Mouse (Mus musculus) hindbrain, embryonic 11.5 days (tissue): ENCODE data around the gene Pxn. TPM values are rescaled to one million over a fixed set of nuclear protein-coding genes. Genes with fewer than 3 reads are reported as not detected.

Experiments used
- ATAC-seq: fragments of 200-750 bp; cut with Nextera tagmentation; 2 replicates; pipeline ENCODE4 v1.8.0; 2017; ENCODE audit warnings: mild to moderate bottlenecking, moderate TSS enrichment, moderate library complexity; ENCODE audit not compliant: low FRiP score
- DNase-seq: peaks from one replicate; pipeline ENCODE4 v3.0.0-alpha.2; 2015; ENCODE audit warnings: low spot score
- H3K27ac ChIP-seq: fragments of 300-500 bp; sonication (generic); 2 replicates; pipeline ENCODE4 v1.5.1; 2014; ENCODE audit warnings: mild to moderate bottlenecking, low read depth, low read length
- H3K27me3 ChIP-seq: fragments of 300-500 bp; sonication (generic); 2 replicates; pipeline ENCODE4 v1.6.1; 2014; ENCODE audit warnings: mild to moderate bottlenecking, low read length, moderate library complexity, mixed read lengths; ENCODE audit not compliant: control insufficient read depth, insufficient read depth
- H3K36me3 ChIP-seq: fragments of 300-500 bp; sonication (generic); 2 replicates; pipeline ENCODE4 v1.6.1; 2014; ENCODE audit warnings: mild to moderate bottlenecking, low read length, moderate library complexity, mixed read lengths; ENCODE audit not compliant: control insufficient read depth, insufficient read depth
- H3K4me1 ChIP-seq: fragments of 300-500 bp; sonication (generic); replicated peaks from 2 replicates; pipeline ENCODE4 v1.6.1; 2014; ENCODE audit warnings: low read length, mixed read lengths; ENCODE audit not compliant: control insufficient read depth, insufficient read depth
- H3K4me2 ChIP-seq: fragments of 300-500 bp; sonication (generic); replicated peaks from 2 replicates; pipeline ENCODE4 v1.6.1; 2014; ENCODE audit warnings: mild to moderate bottlenecking, low read depth, low read length
- H3K4me3 ChIP-seq: fragments of 300-500 bp; sonication (generic); 2 replicates; pipeline ENCODE4 v1.5.1; 2014; ENCODE audit warnings: low read depth, low read length
- H3K9ac ChIP-seq: fragments of 300-500 bp; sonication (generic); 2 replicates; pipeline ENCODE4 v1.6.1; 2014; ENCODE audit warnings: low read depth, low read length
- H3K9me3 ChIP-seq: fragments of 300-500 bp; sonication (generic); 2 replicates; pipeline ENCODE4 v1.6.1; 2016; ENCODE audit warnings: low read length; ENCODE audit not compliant: control insufficient read depth
- WGBS: fragments of 180-500 bp; shearing (Covaris S2); extraction: QIAGEN DNeasy Blood & Tissue Kit; methylation state at CpG from one replicate; pipeline ENCODE4 v1.1.7; 2014; 5-methylcytosine and 5-hydroxymethylcytosine counted together
- polyA plus RNA-seq: library from polyadenylated mRNA; unstranded; fragments of >200 nt; fragmentation: Nextera tagmentation; extraction: Ambion mirVana; gene quantifications from 2 replicates; pipeline ENCODE4 v1.2.1, GENCODE M21; 2014

The Pxn gene
- polyA plus RNA-seq, 1 experiment from 2014 or later: 10.1 TPM

GRCm38 (mm10) chr5:115509790-115510689, 3.6 kb downstream of the Pxn start:
- H3K4me3 ChIP-seq: no peak overlapping the region
- H3K27me3 ChIP-seq: no peaks in the 10 kb centered on the region
- H3K27ac ChIP-seq: no peak overlapping the region; the same call in 1 of the 2 replicates
- no peak for DNase-seq
- 61% methylated on average over 15 of the region's 15 CpGs for WGBS
- H3K9ac ChIP-seq: no peak overlapping the region
- H3K4me1 ChIP-seq: peaks cover 15% of the 10 kb centered on the region
- no peaks in the 10 kb centered on the region for H3K9me3 ChIP-seq
- no peak overlapping the region for H3K4me2 ChIP-seq
- ATAC-seq: no peak
- no peaks in the 10 kb centered on the region for H3K36me3 ChIP-seq

GRCm38 (mm10) chr5:115512375-115512774, 5.9 kb downstream of the Pxn start:
- ATAC-seq (no peak), DNase-seq (no peak)
- no peak overlapping the region for H3K9ac ChIP-seq
- H3K4me2 ChIP-seq: no peak overlapping the region
- no peak overlapping the region for H3K4me3 ChIP-seq
- WGBS: 91% methylated on average over 7 of the region's 7 CpGs
- H3K4me1 ChIP-seq: peaks cover 12% of the 10 kb centered on the region
- no peaks in the 10 kb centered on the region for H3K27me3 ChIP-seq
- H3K9me3 ChIP-seq: no peaks in the 10 kb centered on the region
- no peak overlapping the region for H3K27ac ChIP-seq
- H3K36me3 ChIP-seq: no peaks in the 10 kb centered on the region

GRCm38 (mm10) chr5:115513246-115513645, 6.8 kb downstream of the Pxn start:
- Histone ChIP-seq H3K4me3 (no peak overlapping the region), H3K27me3 (no peaks in the 10 kb centered on the region), H3K9me3 (no peaks in the 10 kb centered on the region), H3K27ac (no peak overlapping the region), H3K4me1 (peaks cover 7% of the 10 kb centered on the region), H3K4me2 (no peak overlapping the region), H3K36me3 (no peaks in the 10 kb centered on the region), H3K9ac (no peak overlapping the region)
- DNase-seq (no peak), ATAC-seq (no peak)
- WGBS: 95% methylated on average over 14 of the region's 14 CpGs

DNA sequence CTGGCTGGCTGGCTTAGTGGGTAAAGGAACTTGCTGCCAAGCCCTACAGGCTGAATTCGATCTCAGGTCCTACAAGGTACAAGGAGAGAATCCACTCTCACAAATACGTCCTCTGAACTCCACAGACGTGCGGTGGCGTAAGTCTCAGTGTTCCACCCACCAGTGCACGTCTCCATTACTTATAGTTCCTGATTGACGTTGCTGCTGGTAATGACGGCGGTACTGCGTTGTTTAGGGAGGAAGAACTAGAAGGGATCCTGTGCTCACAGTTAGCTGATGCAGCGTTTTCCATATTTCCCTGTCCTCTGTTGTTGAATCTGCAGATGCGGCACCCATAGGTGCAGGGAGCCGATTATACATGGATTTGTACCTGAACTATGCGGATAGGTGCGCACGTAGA, 7.2 kb downstream of the Pxn start:
- Histone ChIP-seq H3K9me3 (no peaks in the 10 kb centered on the region), H3K4me3 (no peak overlapping the region), H3K27ac (no peak overlapping the region), H3K27me3 (no peaks in the 10 kb centered on the region), H3K9ac (no peak overlapping the region), H3K36me3 (no peaks in the 10 kb centered on the region), H3K4me1 (peaks cover 5% of the 10 kb centered on the region), H3K4me2 (no peak overlapping the region)
- no peak for ATAC-seq
- WGBS: 94% methylated on average over 16 of the region's 16 CpGs
- no peak for DNase-seq

DNA sequence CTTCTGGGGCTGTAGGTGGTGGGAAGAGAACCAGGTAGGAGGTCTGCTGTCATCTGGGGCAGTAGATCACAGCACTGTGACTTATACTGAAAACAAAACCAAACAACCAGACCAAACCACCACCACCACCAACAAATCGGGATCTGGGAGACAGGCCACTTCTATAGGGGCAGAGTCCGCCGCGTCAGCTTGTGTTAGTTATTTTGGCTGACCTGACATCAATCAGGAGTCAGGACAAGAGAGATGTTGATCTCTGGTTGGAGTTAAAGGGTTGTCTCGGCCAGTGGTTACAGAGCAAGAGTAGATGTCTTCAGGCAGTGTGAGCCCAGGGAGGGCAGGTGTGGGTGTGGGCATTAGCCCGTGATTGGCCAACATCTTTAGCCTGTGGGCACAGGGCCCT, 7.9 kb downstream of the Pxn start:
- H3K4me1 ChIP-seq: peaks cover 1% of the 10 kb centered on the region; the same call in 1 of the 2 replicates
- H3K4me2 ChIP-seq: no peak overlapping the region
- no peak for ATAC-seq
- H3K27ac ChIP-seq: no peak overlapping the region
- WGBS: 90% methylated on average over 6 of the region's 6 CpGs
- no peaks in the 10 kb centered on the region for H3K27me3 ChIP-seq
- H3K36me3 ChIP-seq: no peaks in the 10 kb centered on the region
- DNase-seq: no peak
- H3K4me3 ChIP-seq: no peak overlapping the region
- H3K9me3 ChIP-seq: no peaks in the 10 kb centered on the region
- no peak overlapping the region for H3K9ac ChIP-seq

DNA sequence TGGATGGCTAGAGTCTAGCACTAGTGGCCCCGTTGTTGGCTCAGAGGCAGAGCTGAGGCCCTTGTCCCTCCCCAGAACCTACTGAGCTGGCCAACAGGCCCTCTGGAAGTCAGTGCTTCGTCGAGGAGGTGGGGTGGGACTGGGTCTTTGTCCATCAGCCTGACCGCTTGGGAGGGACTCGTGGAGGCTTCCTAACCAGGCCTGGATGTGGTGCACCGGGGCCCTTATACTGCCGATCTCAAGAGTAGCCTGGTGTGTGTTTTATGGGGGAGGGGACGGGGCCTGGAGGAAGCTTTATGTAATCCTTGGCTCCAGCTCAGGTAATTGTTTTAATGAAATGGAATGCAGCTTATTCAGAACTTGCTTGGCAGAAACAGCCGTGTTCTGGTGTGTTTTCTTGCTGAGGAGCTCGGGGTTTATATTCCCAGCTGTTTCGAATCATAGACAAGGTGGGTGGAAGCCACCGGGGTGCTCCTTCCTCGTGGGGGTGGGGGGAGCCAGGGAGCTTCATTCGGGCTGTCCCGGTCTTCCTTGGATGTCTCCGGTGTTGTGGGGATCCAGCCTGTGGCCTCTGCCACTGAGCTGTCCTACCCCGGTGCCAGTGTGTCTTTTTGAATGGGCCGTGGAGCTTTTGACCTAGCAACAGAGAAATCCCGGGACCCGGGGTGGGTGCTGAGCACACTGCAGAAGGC, 8.6 kb downstream of the Pxn start:
- no peak overlapping the region for H3K4me3 ChIP-seq
- H3K27ac ChIP-seq: no peak overlapping the region
- ATAC-seq: no peak
- no peak overlapping the region for H3K9ac ChIP-seq
- no peaks in the 10 kb centered on the region for H3K27me3 ChIP-seq
- H3K4me2 ChIP-seq: no peak overlapping the region
- H3K9me3 ChIP-seq: no peaks in the 10 kb centered on the region
- WGBS: 65% methylated on average over 20 of the region's 20 CpGs
- no peak for DNase-seq
- H3K4me1 ChIP-seq: no peaks in the 10 kb centered on the region
- no peaks in the 10 kb centered on the region for H3K36me3 ChIP-seq

- H3K27ac ChIP-seq: no peak overlapping the region
- no peaks in the 10 kb centered on the region for H3K27me3 ChIP-seq
- no peaks in the 10 kb centered on the region for H3K9me3 ChIP-seq
- H3K9ac ChIP-seq: no peak overlapping the region
- DNase-seq: no peak
- H3K36me3 ChIP-seq: no peaks in the 10 kb centered on the region
- H3K4me1 ChIP-seq: no peaks in the 10 kb centered on the region
- no peak overlapping the region for H3K4me2 ChIP-seq
- WGBS: 82% methylated on average over 32 of the region's 32 CpGs
- no peak for ATAC-seq
- no peak overlapping the region for H3K4me3 ChIP-seq
Observed at GRCm38 (mm10) chr5:115516081-115516907, 9.8 kb downstream of the Pxn start.

DNA sequence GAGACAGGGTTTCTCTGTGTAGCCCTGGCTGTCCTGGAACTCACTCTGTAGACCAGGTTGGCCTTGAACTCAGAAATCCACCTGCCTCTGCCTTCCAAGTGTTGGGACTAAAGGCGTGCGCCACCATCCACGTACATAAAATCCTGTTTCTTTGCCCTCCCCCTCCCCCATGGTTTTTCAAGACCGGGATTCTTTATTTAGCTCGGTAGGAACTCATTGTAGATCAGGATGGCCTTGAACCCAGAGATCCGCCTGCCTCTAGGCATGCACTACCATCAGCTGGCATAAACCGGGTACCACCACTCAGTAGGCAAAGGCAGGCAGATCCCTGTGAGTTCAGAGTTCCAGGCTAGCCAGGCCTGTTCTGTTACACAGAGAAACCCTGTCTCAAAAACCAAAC, 10.4 kb downstream of the Pxn start:
- no peaks in the 10 kb centered on the region for H3K27me3 ChIP-seq
- H3K36me3 ChIP-seq: no peaks in the 10 kb centered on the region
- no peaks in the 10 kb centered on the region for H3K4me1 ChIP-seq
- H3K27ac ChIP-seq: no peak overlapping the region
- no peaks in the 10 kb centered on the region for H3K9me3 ChIP-seq
- 89% methylated on average over 7 of the region's 7 CpGs for WGBS
- DNase-seq: no peak
- no peak overlapping the region for H3K9ac ChIP-seq
- no peak for ATAC-seq
- no peak overlapping the region for H3K4me2 ChIP-seq
- H3K4me3 ChIP-seq: no peak overlapping the region
